Mouse (Mus musculus) hindbrain, embryonic 10.5 days (tissue): ENCODE results near the gene Lgsn. TPM values are rescaled to one million over a fixed set of nuclear protein-coding genes. Genes with fewer than 3 reads are reported as not detected.

Experiments used
- polyA plus RNA-seq: library from polyadenylated mRNA; unstranded; fragments of >200 nt; fragmentation: Nextera tagmentation; extraction: Ambion mirVana; gene quantifications from 2 replicates; pipeline ENCODE4 v1.2.1, GENCODE M21; 2016

Lgsn gene
- polyA plus RNA-seq, 1 experiment from 2014 or later, result not detected

Other genes starting within 250 kb of the Lgsn start
- not detected in 2 replicates for gene AC153137.1, start 198.4 kb upstream of the Lgsn start, polyA plus RNA-seq
- gene 4931428L18Rik, start 46.3 kb downstream of the Lgsn start, polyA plus RNA-seq, result not detected in 2 replicates
- not detected in 2 replicates for gene Pih1d3, start 46.4 kb downstream of the Lgsn start, polyA plus RNA-seq